Mouse (Mus musculus): ENCODE results near the gene Lgi1. TPM values are rescaled to one million over a fixed set of nuclear protein-coding genes. Genes with fewer than 3 reads are reported as not detected.

Lgi1 gene
- polyA plus RNA-seq, 1 experiment from 2014 or later = 0.08 TPM

- WGBS (ENCODE audit: insufficient replicate concordance) = 62% methylated on average over 5 of the region's 5 CpGs
- Histone ChIP-seq H3K27me3 (ENCODE audit: control insufficient read depth, insufficient read depth, low read depth, low read length) (no peaks in the 10 kb centered on the region), H3K4me1 (ENCODE audit: control insufficient read depth, low read depth, low read length) (no peaks in the 10 kb centered on the region), H3K9me3 (replicated peaks; ENCODE audit: control insufficient read depth, low read length) (no peaks in the 10 kb centered on the region), H3K36me3 (ENCODE audit: control insufficient read depth, insufficient read depth) (no peaks in the 10 kb centered on the region), H3K4me2 (ENCODE audit: low read depth, low read length) (no peak overlapping the region), H3K4me3 (ENCODE audit: low read depth, low read length) (no peak overlapping the region), H3K27ac (ENCODE audit: low read length) (no peak overlapping the region), H3K9ac (ENCODE audit: low read depth, low read length) (no peak overlapping the region)
- no peak for ATAC-seq (ENCODE audit: low read depth)
Measured at GRCm38 (mm10) chr19:38236526-38236925, 27.8 kb upstream of the Lgi1 start.

- H3K36me3 ChIP-seq (ENCODE audit: control insufficient read depth, insufficient read depth) = no peaks in the 10 kb centered on the region
- no peaks in the 10 kb centered on the region for H3K4me1 ChIP-seq (ENCODE audit: control insufficient read depth, low read depth, low read length)
- H3K9ac ChIP-seq (ENCODE audit: low read depth, low read length) = no peak overlapping the region
- H3K9me3 ChIP-seq (replicated peaks; ENCODE audit: control insufficient read depth, low read length) = no peaks in the 10 kb centered on the region
- H3K27ac ChIP-seq (ENCODE audit: low read length) = no peak overlapping the region
- no peak overlapping the region for H3K4me3 ChIP-seq (ENCODE audit: low read depth, low read length)
- ATAC-seq (ENCODE audit: low read depth) = no peak
- no peak overlapping the region for H3K4me2 ChIP-seq (ENCODE audit: low read depth, low read length)
- H3K27me3 ChIP-seq (ENCODE audit: control insufficient read depth, insufficient read depth, low read depth, low read length) = no peaks in the 10 kb centered on the region
- 22% methylated on average over 3 of the region's 3 CpGs for WGBS (ENCODE audit: insufficient replicate concordance)
Measured at GRCm38 (mm10) chr19:38237834-38238212, 26.5 kb upstream of the Lgi1 start.

GRCm38 (mm10) chr19:38238213-38238951 lies 26.0 kb upstream of the Lgi1 start:
- no peaks in the 10 kb centered on the region for H3K27me3 ChIP-seq (ENCODE audit: control insufficient read depth, insufficient read depth, low read depth, low read length)
- WGBS (ENCODE audit: insufficient replicate concordance) = 50% methylated on average over 12 of the region's 12 CpGs
- H3K4me1 ChIP-seq (ENCODE audit: control insufficient read depth, low read depth, low read length) = no peaks in the 10 kb centered on the region
- H3K36me3 ChIP-seq (ENCODE audit: control insufficient read depth, insufficient read depth) = no peaks in the 10 kb centered on the region
- no peaks in the 10 kb centered on the region for H3K9me3 ChIP-seq (replicated peaks; ENCODE audit: control insufficient read depth, low read length)
- no peak overlapping the region for H3K4me2 ChIP-seq (ENCODE audit: low read depth, low read length)
- H3K27ac ChIP-seq (ENCODE audit: low read length) = no peak overlapping the region
- no peak overlapping the region for H3K4me3 ChIP-seq (ENCODE audit: low read depth, low read length)
- no peak for ATAC-seq (ENCODE audit: low read depth)
- no peak overlapping the region for H3K9ac ChIP-seq (ENCODE audit: low read depth, low read length)

GRCm38 (mm10) chr19:38242314-38242852 lies 22.0 kb upstream of the Lgi1 start:
- Histone ChIP-seq H3K9me3 (replicated peaks; ENCODE audit: control insufficient read depth, low read length) (no peaks in the 10 kb centered on the region), H3K27ac (ENCODE audit: low read length) (no peak overlapping the region), H3K4me1 (ENCODE audit: control insufficient read depth, low read depth, low read length) (no peaks in the 10 kb centered on the region), H3K4me3 (ENCODE audit: low read depth, low read length) (no peak overlapping the region), H3K36me3 (ENCODE audit: control insufficient read depth, insufficient read depth) (no peaks in the 10 kb centered on the region), H3K27me3 (ENCODE audit: control insufficient read depth, insufficient read depth, low read depth, low read length) (no peaks in the 10 kb centered on the region), H3K9ac (ENCODE audit: low read depth, low read length) (no peak overlapping the region), H3K4me2 (ENCODE audit: low read depth, low read length) (no peak overlapping the region)
- ATAC-seq (ENCODE audit: low read depth) = no peak
- 55% methylated on average over 8 of the region's 8 CpGs for WGBS (ENCODE audit: insufficient replicate concordance)

DNA sequence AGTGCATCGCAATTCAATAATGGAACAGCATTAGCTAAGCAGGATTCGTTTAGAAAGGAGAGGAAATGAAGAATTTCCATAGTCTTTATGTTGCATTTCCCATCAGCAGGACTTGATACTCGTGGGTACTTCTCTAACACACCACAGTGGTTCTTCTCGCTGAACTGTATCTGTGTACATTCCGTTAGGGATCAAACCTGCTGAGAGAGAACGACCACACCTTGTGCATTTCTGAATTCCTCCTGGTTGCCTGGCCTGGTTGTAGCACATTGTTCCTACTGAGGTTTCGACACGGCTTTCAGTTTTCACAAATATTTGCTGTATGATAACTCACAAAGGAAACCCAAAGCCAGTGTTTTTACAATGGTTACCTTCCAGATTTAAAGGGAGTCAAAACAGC lies 19.6 kb upstream of the Lgi1 start:
- H3K4me3 ChIP-seq (ENCODE audit: low read depth, low read length) = no peak overlapping the region
- ATAC-seq (ENCODE audit: low read depth) = no peak
- no peak overlapping the region for H3K4me2 ChIP-seq (ENCODE audit: low read depth, low read length)
- H3K27ac ChIP-seq (ENCODE audit: low read length) = no peak overlapping the region
- H3K27me3 ChIP-seq (ENCODE audit: control insufficient read depth, insufficient read depth, low read depth, low read length) = no peaks in the 10 kb centered on the region
- 50% methylated on average over 8 of the region's 8 CpGs for WGBS (ENCODE audit: insufficient replicate concordance)
- no peak overlapping the region for H3K9ac ChIP-seq (ENCODE audit: low read depth, low read length)
- H3K4me1 ChIP-seq (ENCODE audit: control insufficient read depth, low read depth, low read length) = no peaks in the 10 kb centered on the region
- H3K9me3 ChIP-seq (replicated peaks; ENCODE audit: control insufficient read depth, low read length) = no peaks in the 10 kb centered on the region
- H3K36me3 ChIP-seq (ENCODE audit: control insufficient read depth, insufficient read depth) = no peaks in the 10 kb centered on the region

DNA sequence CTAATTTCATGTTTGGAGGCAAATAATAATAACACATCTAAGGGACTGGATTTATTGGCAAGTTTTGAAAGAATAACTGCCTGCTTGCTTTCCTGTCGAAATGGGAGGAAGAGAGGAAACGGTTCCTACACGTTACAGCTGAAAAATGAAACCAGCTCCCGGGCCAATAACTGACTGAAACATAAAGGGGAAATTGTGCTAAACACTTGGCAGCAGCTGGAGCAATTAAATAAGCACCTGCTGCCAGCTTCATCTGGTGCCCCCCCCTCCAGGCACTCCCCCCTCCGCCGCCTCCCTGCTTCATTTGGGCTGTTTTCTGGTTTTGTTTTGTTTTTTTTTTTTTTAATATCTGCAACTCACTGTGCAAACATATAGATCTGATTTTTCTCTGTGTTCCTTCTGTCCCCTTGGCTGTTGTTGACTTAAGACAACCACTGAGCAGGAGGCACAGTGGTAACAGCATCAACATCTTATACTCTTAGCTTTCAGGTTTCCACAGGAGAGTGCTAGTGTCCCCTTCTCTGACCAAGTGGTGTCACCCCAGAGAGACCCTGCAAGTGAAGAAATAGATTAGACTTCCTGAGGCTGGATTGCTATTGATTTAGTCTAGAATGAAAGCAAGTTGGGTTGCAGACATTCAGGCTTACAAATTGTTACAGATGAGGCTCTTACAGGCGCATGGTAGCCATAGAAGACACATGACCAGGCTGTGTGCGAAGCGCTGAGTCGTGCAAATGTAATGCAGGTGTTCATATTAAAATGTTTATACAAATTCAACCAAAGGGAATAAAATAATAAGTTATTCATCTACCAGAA lies 18.8 kb upstream of the Lgi1 start:
- Histone ChIP-seq H3K9ac (ENCODE audit: low read depth, low read length) (no peak overlapping the region), H3K27me3 (ENCODE audit: control insufficient read depth, insufficient read depth, low read depth, low read length) (no peaks in the 10 kb centered on the region), H3K9me3 (replicated peaks; ENCODE audit: control insufficient read depth, low read length) (no peaks in the 10 kb centered on the region), H3K27ac (ENCODE audit: low read length) (no peak overlapping the region), H3K4me2 (ENCODE audit: low read depth, low read length) (no peak overlapping the region), H3K36me3 (ENCODE audit: control insufficient read depth, insufficient read depth) (no peaks in the 10 kb centered on the region), H3K4me1 (ENCODE audit: control insufficient read depth, low read depth, low read length) (no peaks in the 10 kb centered on the region; the same call in 1 of the 2 replicates), H3K4me3 (ENCODE audit: low read depth, low read length) (no peak overlapping the region)
- WGBS (ENCODE audit: insufficient replicate concordance) = 48% methylated on average over 10 of the region's 10 CpGs
- ATAC-seq (ENCODE audit: low read depth) = no peak

- Histone ChIP-seq H3K9me3 (replicated peaks; ENCODE audit: control insufficient read depth, low read length) (no peaks in the 10 kb centered on the region), H3K27me3 (ENCODE audit: control insufficient read depth, insufficient read depth, low read depth, low read length) (no peaks in the 10 kb centered on the region), H3K27ac (ENCODE audit: low read length) (no peak overlapping the region), H3K4me3 (ENCODE audit: low read depth, low read length) (no peak overlapping the region), H3K4me1 (ENCODE audit: control insufficient read depth, low read depth, low read length) (no peaks in the 10 kb centered on the region; the same call in 1 of the 2 replicates), H3K9ac (ENCODE audit: low read depth, low read length) (no peak overlapping the region), H3K4me2 (ENCODE audit: low read depth, low read length) (no peak overlapping the region), H3K36me3 (ENCODE audit: control insufficient read depth, insufficient read depth) (no peaks in the 10 kb centered on the region)
- ATAC-seq (ENCODE audit: low read depth) = no peak
- WGBS (ENCODE audit: insufficient replicate concordance) = 69% methylated on average over 7 of the region's 7 CpGs
Measured at GRCm38 (mm10) chr19:38246177-38246622, 18.1 kb upstream of the Lgi1 start.

DNA sequence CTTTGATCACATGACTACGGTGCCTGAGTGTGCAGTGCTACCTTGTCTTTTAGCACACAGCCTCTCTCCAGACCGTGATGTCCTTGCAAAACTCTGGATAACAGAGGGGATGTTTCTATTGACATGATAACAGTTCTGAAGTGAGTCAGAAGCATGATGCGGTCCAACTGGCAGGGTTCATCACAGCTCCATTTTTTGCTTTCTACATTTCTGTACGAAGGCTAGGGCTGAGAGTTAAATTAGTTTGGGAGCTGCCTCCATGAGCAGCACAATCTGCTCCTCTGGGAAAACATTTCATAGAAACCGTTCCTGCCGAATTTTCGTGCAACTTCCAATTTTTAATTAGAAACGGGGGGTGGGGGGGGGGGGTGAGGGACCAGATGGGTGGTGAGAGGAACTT lies 14.7 kb upstream of the Lgi1 start:
- no peak overlapping the region for H3K4me3 ChIP-seq (ENCODE audit: low read depth, low read length)
- WGBS (ENCODE audit: insufficient replicate concordance) = 54% methylated on average over 8 of the region's 8 CpGs
- no peak overlapping the region for H3K4me2 ChIP-seq (ENCODE audit: low read depth, low read length)
- H3K9me3 ChIP-seq (replicated peaks; ENCODE audit: control insufficient read depth, low read length) = no peaks in the 10 kb centered on the region
- H3K27ac ChIP-seq (ENCODE audit: low read length) = no peak overlapping the region
- H3K9ac ChIP-seq (ENCODE audit: low read depth, low read length) = no peak overlapping the region
- no peaks in the 10 kb centered on the region for H3K36me3 ChIP-seq (ENCODE audit: control insufficient read depth, insufficient read depth)
- H3K27me3 ChIP-seq (ENCODE audit: control insufficient read depth, insufficient read depth, low read depth, low read length) = no peaks in the 10 kb centered on the region
- H3K4me1 ChIP-seq (ENCODE audit: control insufficient read depth, low read depth, low read length) = no peaks in the 10 kb centered on the region; the same call in 1 of the 2 replicates
- ATAC-seq (ENCODE audit: low read depth) = no peak

GRCm38 (mm10) chr19:38253796-38254195 lies 10.5 kb upstream of the Lgi1 start:
- H3K4me3 ChIP-seq (ENCODE audit: low read depth, low read length) = no peak overlapping the region
- WGBS (ENCODE audit: insufficient replicate concordance) = 42% methylated on average over 6 of the region's 6 CpGs
- no peak overlapping the region for H3K27ac ChIP-seq (ENCODE audit: low read length)
- ATAC-seq (ENCODE audit: low read depth) = no peak
- no peaks in the 10 kb centered on the region for H3K27me3 ChIP-seq (ENCODE audit: control insufficient read depth, insufficient read depth, low read depth, low read length)
- H3K36me3 ChIP-seq (ENCODE audit: control insufficient read depth, insufficient read depth) = no peaks in the 10 kb centered on the region
- H3K9ac ChIP-seq (ENCODE audit: low read depth, low read length) = no peak overlapping the region
- H3K4me1 ChIP-seq (ENCODE audit: control insufficient read depth, low read depth, low read length) = no peaks in the 10 kb centered on the region; the same call in 1 of the 2 replicates
- H3K4me2 ChIP-seq (ENCODE audit: low read depth, low read length) = no peak overlapping the region
- no peaks in the 10 kb centered on the region for H3K9me3 ChIP-seq (replicated peaks; ENCODE audit: control insufficient read depth, low read length)
